Mouse (Mus musculus) cortical plate, adult 2 months (tissue): ENCODE data around the gene Cnot11. TPM values are rescaled to one million over a fixed set of nuclear protein-coding genes. Genes with fewer than 3 reads are reported as not detected.

Source experiments
- H3K27ac ChIP-seq: fragments of 200-500 bp; 2 replicates; pipeline ENCODE4 v1.5.1; 2012; ENCODE audit warnings: low read length, control low read depth, inconsistent platforms; ENCODE audit not compliant: insufficient read depth
- H3K4me1 ChIP-seq: fragments of 200-500 bp; 2 replicates; pipeline ENCODE4 v1.6.1; 2011; ENCODE audit warnings: low read length; ENCODE audit not compliant: control insufficient read depth, insufficient read depth
- H3K4me3 ChIP-seq: fragments of 200-500 bp; 2 replicates; pipeline ENCODE4 v1.5.1; 2011; ENCODE audit warnings: mild to moderate bottlenecking, low read length, control low read depth; ENCODE audit not compliant: insufficient read depth
- CTCF ChIP-seq: fragments of 200-500 bp; IDR thresholded peaks from 2 replicates; pipeline ENCODE4 v1.5.1; 2011; ENCODE audit warnings: mild to moderate bottlenecking, control low read depth, low read length; ENCODE audit not compliant: insufficient read depth; ENCODE audit errors: extremely low read depth
- POLR2A ChIP-seq: fragments of 200-500 bp; IDR thresholded peaks from 2 replicates; pipeline ENCODE4 v1.6.1; 2011; ENCODE audit warnings: mild to moderate bottlenecking, low read length, control low read depth; ENCODE audit not compliant: insufficient read depth; ENCODE audit errors: extremely low read depth
- polyA plus RNA-seq: library from polyadenylated mRNA; depleted of rRNA; stranded (reverse); fragments of >200 nt; gene quantifications from 2 replicates; pipeline ENCODE4 v1.2.3, GENCODE M21; 2012; rRNA removed

The Cnot11 gene
- polyA plus RNA-seq, 1 experiment: 18.8 TPM

DNA sequence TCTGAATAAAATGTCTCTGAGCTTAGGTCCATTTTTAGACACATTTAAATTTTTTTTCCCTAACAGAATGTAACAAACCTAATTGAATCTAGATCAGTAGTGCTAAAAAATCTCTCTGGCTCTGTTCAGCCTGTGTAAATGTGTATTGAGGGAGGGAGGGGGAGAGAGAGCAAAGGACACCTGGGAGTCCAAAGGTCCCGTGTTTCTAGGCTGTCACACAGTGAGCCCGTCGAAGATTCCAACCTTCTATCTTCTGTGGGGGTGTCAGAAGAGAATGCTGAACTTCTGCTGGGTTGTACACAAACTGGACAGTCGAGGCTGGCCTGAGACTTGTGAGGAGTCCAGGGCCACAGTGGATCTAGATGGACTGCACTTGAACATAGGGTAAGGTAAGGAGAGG is 57.3 kb downstream of the Cnot11 start:
- no peak for TF ChIP-seq POLR2A
- no peak for TF ChIP-seq CTCF
- no peak overlapping the region for H3K4me3 ChIP-seq

DNA sequence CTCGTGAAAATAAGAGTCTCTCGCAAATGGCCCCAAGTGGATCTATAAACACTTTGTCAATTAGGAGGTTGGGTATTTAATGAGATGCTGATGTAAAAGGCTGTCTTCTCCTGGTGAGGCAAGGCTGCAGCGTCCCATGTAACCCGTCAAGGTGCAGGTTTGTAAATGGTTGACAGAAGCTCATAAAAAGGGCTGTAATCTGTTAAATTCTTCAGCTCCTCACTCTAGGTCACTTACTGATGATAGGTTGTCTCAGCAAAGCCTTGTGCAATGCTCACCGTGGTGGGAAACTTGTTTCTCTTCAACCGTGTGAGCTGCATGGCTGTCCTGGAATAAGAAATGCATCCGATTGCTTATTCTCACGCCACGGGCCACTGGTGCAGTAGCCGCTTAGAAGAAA is 59.0 kb downstream of the Cnot11 start:
- TF ChIP-seq CTCF: no peak
- TF ChIP-seq POLR2A: no peak
- Histone ChIP-seq H3K27ac (no peak overlapping the region), H3K4me3 (no peak overlapping the region), H3K4me1 (no peaks in the 10 kb centered on the region)

More for the DNA sequence above, 57.3 kb downstream of the Cnot11 start:
- Histone ChIP-seq H3K27ac (no peak overlapping the region), H3K4me1 (no peaks in the 10 kb centered on the region)

Other genes starting within 250 kb of the Cnot11 start
- gene Rpl31, start 167.2 kb upstream of the Cnot11 start, polyA plus RNA-seq: 784 and 793 TPM in 2 replicates
- 15.1 and 20.3 TPM in 2 replicates for gene Tbc1d8, start 56.2 kb upstream of the Cnot11 start, polyA plus RNA-seq
- 22.4 and 23.0 TPM in 2 replicates for gene Rnf149, start 42.4 kb downstream of the Cnot11 start, polyA plus RNA-seq
- 32.8 and 37.6 TPM in 2 replicates for gene Creg2, start 116.5 kb downstream of the Cnot11 start, polyA plus RNA-seq
- 0.31 and 0.53 TPM in 2 replicates for gene Rfx8, start 186.0 kb downstream of the Cnot11 start, polyA plus RNA-seq